Mouse (Mus musculus) G1E (cell line): ENCODE measurements around the gene Gnb1l.

ENCODE experiments used
- CTCF ChIP-seq: IDR thresholded peaks from 2 replicates; pipeline ENCODE4 v1.5.1; 2012; ENCODE audit warnings: low read depth, low read length, inconsistent platforms, mixed read lengths
- GATA1 ChIP-seq: IDR thresholded peaks from 2 replicates; pipeline ENCODE4 v1.6.1; 2012; ENCODE audit warnings: borderline replicate concordance, low read length, inconsistent platforms, mixed read lengths
- POLR2AphosphoS5 ChIP-seq: IDR thresholded peaks from 2 replicates; pipeline ENCODE4 v1.6.1; 2012; ENCODE audit warnings: low read depth, low read length, inconsistent platforms; ENCODE audit not compliant: insufficient replicate concordance
- TAL1 ChIP-seq: conservative IDR thresholded peaks from 2 replicates; pipeline ENCODE4 v1.6.1; 2012; ENCODE audit warnings: low read depth, low read length, inconsistent platforms, mixed read lengths

- TF ChIP-seq CTCF (no peak), POLR2AphosphoS5 (no peak), GATA1 (no peak), TAL1 (no peak)
These were observed 8.7 kb downstream of the Gnb1l start for GRCm38 (mm10) chr16:18507200-18507549.
